Mouse (Mus musculus) liver, embryonic 15.5 days (tissue): ENCODE data around the gene Dnajb2. TPM values are rescaled to one million over a fixed set of nuclear protein-coding genes. Genes with fewer than 3 reads are reported as not detected.
A peak's percentile ranks its signal among the peaks of the same experiment; 100 is the strongest.

Experiments used
- ATAC-seq: fragments of 200-750 bp; cut with Nextera tagmentation; 2 replicates; pipeline ENCODE4 v1.8.0; 2017; ENCODE audit warnings: moderate number of reproducible peaks, mild to moderate bottlenecking, moderate library complexity; ENCODE audit not compliant: insufficient read depth
- H3K27ac ChIP-seq: fragments of 300-500 bp; sonication (generic); replicated peaks from 2 replicates; pipeline ENCODE4 v1.5.1; 2015; ENCODE audit warnings: mild to moderate bottlenecking, inconsistent platforms
- H3K27me3 ChIP-seq: fragments of 300-500 bp; sonication (generic); 2 replicates; pipeline ENCODE4 v1.6.1; 2015; ENCODE audit warnings: mild to moderate bottlenecking, inconsistent platforms
- H3K36me3 ChIP-seq: fragments of 300-500 bp; sonication (generic); replicated peaks from 2 replicates; pipeline ENCODE4 v1.6.1; 2015; ENCODE audit warnings: moderate library complexity, mild to moderate bottlenecking, inconsistent platforms
- H3K4me1 ChIP-seq: fragments of 300-500 bp; sonication (generic); replicated peaks from 2 replicates; pipeline ENCODE4 v1.6.1; 2015; ENCODE audit warnings: inconsistent platforms
- H3K4me2 ChIP-seq: fragments of 300-500 bp; sonication (generic); 2 replicates; pipeline ENCODE4 v1.6.1; 2015; ENCODE audit warnings: moderate library complexity, mild to moderate bottlenecking, inconsistent platforms
- H3K4me3 ChIP-seq: fragments of 300-500 bp; sonication (generic); replicated peaks from 2 replicates; pipeline ENCODE4 v1.5.1; 2015; ENCODE audit warnings: mild to moderate bottlenecking, inconsistent platforms
- H3K9ac ChIP-seq: fragments of 300-500 bp; sonication (generic); 2 replicates; pipeline ENCODE4 v1.6.1; 2015; ENCODE audit warnings: moderate library complexity, mild to moderate bottlenecking, inconsistent platforms
- H3K9me3 ChIP-seq: fragments of 300-500 bp; sonication (generic); replicated peaks from 2 replicates; pipeline ENCODE4 v1.6.1; 2016; ENCODE audit warnings: inconsistent platforms
- WGBS: fragments of 180-500 bp; shearing (Covaris S2); methylation state at CpG from one replicate; pipeline ENCODE4 v1.1.7; 2015; ENCODE audit warnings: mixed read lengths; ENCODE audit not compliant: insufficient replicate concordance; 5-methylcytosine and 5-hydroxymethylcytosine counted together
- polyA plus RNA-seq: library from polyadenylated mRNA; unstranded; fragments of >200 nt; fragmentation: Nextera tagmentation; extraction: Ambion mirVana; gene quantifications from 2 replicates; pipeline ENCODE4 v1.2.1, GENCODE M21; 2015

The Dnajb2 gene
- polyA plus RNA-seq, 1 experiment from 2014 or later = 28.9 TPM

DNA sequence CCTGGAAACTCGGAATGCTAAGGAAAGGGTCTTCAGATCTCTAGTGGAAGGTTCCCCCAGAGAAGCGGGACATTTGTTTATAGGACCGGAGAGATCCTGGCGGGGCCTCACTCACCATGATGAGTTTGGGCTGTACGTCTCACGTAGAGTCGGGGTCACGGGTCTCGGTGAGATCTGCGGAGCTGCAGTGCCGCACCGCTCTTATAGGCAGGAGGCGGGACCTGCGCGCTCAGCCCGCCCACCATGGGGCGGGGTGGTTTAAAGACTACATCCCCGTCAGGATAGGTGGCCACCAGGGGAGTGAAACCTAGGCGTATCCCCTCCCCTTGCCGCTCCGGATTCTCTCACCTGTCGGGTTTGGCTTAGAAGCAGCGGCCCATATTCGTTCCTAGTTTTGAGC, 17.1 kb upstream of the Dnajb2 start:
- H3K4me3 ChIP-seq = peak overlapping the region; percentile 80
- peaks cover 26% of the 10 kb centered on the region for H3K27me3 ChIP-seq
- H3K9ac ChIP-seq = peak overlapping the region; percentile 93
- under 1% methylated on average over 24 of the region's 24 CpGs for WGBS
- peak overlapping the region; percentile 99 for H3K4me2 ChIP-seq
- no peaks in the 10 kb centered on the region for H3K9me3 ChIP-seq
- H3K27ac ChIP-seq = peak overlapping the region; percentile 95
- peaks cover 55% of the 10 kb centered on the region for H3K4me1 ChIP-seq
- peak; percentile 84 for ATAC-seq
- H3K36me3 ChIP-seq = peaks cover 32% of the 10 kb centered on the region

DNA sequence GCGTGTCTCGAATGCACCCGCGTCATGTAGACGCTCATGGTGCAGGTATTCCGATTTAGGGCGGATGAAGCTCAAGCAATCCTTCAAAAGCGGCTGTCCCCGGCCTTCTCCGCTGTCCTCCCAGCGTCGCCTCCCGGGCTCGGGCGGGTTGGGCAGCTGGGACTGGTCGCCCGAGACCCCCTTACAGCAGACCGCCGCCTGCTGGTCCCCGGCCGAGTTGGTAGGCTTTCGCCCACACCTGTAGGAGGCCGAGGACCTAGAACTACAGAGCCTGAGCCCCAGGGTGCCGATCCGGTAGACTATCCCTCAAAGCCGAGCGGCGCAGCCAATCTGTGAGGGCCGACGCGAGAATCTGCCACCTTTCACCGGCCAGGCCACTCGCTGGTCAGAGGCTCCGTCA, 16.7 kb upstream of the Dnajb2 start, which contains the start of gene Tuba4a:
Tuba4a (minus strand) TSS at position 335 of the 400 bp plus-strand sequence.
- ATAC-seq = peak; percentile 5
- WGBS = 4% methylated on average over 34 of the region's 34 CpGs

DNA sequence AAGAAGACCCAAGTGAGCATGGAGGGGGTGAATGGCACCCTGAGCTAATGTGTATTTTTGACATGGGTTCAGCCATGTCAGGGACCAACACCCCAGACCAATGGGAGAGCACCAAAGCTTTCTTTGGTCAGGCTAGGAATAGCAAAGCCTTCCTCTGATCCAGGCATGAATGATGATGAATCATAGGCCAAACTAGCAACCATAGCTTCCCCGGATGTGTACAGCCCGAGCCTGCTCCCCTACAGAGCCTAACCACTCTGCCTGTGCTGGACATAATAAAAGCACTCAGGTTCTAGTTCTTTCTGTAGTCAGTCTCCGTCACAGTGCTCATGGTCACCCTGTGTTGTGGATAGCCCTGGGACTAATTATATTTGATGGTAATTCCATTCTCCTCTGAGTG, 14.7 kb upstream of the Dnajb2 start:
- Histone ChIP-seq H3K27ac (no peak overlapping the region), H3K27me3 (peaks cover 26% of the 10 kb centered on the region), H3K4me3 (no peak overlapping the region), H3K4me1 (peaks cover 43% of the 10 kb centered on the region), H3K9ac (no peak overlapping the region), H3K36me3 (peaks cover 7% of the 10 kb centered on the region), H3K4me2 (no peak overlapping the region), H3K9me3 (no peaks in the 10 kb centered on the region)
- no peak for ATAC-seq
- WGBS = 64% methylated on average over 3 of the region's 3 CpGs

More for the DNA sequence above, 16.7 kb upstream of the Dnajb2 start, which contains the start of gene Tuba4a:
- Histone ChIP-seq H3K27me3 (peaks cover 26% of the 10 kb centered on the region), H3K9ac (peak within 1 kb of the TSS; percentile 93), H3K4me3 (peak within 1 kb of the TSS; percentile 80), H3K9me3 (no peaks in the 10 kb centered on the region), H3K4me2 (peak within 1 kb of the TSS; percentile 99), H3K27ac (peak within 1 kb of the TSS; percentile 95), H3K36me3 (peaks cover 28% of the 10 kb centered on the region), H3K4me1 (peaks cover 51% of the 10 kb centered on the region)

DNA sequence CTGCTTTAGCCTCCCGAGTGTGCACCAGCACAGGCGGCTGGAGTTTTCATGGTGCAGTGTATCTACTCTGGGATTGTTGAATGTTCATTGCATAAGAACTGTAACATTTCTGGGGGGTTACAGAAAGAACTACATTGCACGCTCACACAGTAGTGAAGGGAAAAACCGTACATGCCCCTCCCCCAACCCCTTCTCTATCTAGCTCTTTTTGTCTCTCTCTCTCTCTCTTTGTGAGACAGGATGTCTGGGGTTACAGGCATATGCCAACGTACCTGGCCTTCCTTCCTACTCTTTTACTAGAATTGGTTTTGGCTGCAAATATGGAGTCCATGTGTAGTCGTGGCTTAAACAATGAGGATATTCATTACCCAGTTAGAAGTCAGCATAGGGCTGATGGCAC, 13.3 kb upstream of the Dnajb2 start:
- H3K4me1 ChIP-seq = peaks cover 41% of the 10 kb centered on the region
- H3K9me3 ChIP-seq = no peaks in the 10 kb centered on the region
- no peak overlapping the region for H3K9ac ChIP-seq
- WGBS = 53% methylated on average over 6 of the region's 6 CpGs
- no peak overlapping the region for H3K27ac ChIP-seq
- ATAC-seq = no peak
- H3K4me3 ChIP-seq = no peak overlapping the region
- no peaks in the 10 kb centered on the region for H3K36me3 ChIP-seq
- H3K27me3 ChIP-seq = peaks cover 26% of the 10 kb centered on the region
- no peak overlapping the region for H3K4me2 ChIP-seq

DNA sequence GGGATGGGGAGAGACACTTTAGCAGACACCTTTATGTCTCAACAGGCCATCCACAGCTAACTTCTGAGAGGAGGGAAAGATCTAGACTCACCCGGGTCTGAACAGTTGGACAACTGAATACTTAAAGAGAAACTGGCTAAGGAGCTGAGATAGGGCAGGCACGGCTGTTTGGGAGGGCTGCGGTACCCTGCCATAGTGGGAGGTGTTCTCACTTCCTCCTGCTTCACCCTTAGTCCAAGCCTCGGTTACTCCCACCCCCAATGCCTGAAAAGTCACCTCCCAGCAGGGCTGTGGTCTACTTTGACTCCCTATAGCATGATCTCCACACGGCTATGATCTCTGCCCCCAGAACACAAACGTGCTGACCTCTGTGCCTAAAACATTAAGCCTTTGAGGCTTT, 12.7 kb upstream of the Dnajb2 start:
- no peak for ATAC-seq
- Histone ChIP-seq H3K27me3 (peaks cover 26% of the 10 kb centered on the region), H3K9me3 (no peaks in the 10 kb centered on the region), H3K27ac (no peak overlapping the region), H3K4me1 (peaks cover 41% of the 10 kb centered on the region), H3K9ac (no peak overlapping the region), H3K4me2 (no peak overlapping the region), H3K4me3 (no peak overlapping the region), H3K36me3 (no peaks in the 10 kb centered on the region)
- 19% methylated on average over 6 of the region's 6 CpGs for WGBS

DNA sequence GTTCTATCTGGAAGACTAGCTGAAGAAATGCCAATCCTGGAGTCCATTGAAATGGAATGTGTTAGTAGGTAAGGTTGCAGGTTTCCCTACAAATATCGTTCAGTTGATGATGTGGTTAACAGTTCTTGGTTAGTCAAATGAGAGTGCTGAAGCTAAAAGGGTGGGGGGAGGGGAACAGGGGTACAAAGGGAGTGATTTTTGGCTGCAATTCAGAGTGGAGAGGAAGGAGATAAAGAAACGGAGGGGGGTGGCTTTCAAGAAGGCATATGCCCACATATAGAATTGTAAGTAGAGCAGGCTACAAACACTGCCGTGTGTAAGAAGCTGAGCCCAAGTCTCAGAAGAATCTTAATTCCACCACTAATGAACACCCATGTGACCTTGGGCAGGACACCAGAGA, 10.7 kb upstream of the Dnajb2 start:
- Histone ChIP-seq H3K27ac (no peak overlapping the region), H3K9ac (no peak overlapping the region; the same call in 1 of the 2 replicates), H3K36me3 (no peaks in the 10 kb centered on the region), H3K4me1 (peaks cover 49% of the 10 kb centered on the region), H3K4me2 (no peak overlapping the region), H3K27me3 (peaks cover 13% of the 10 kb centered on the region), H3K4me3 (no peak overlapping the region), H3K9me3 (no peaks in the 10 kb centered on the region)
- 22% methylated on average over 3 of the region's 3 CpGs for WGBS
- ATAC-seq = no peak

DNA sequence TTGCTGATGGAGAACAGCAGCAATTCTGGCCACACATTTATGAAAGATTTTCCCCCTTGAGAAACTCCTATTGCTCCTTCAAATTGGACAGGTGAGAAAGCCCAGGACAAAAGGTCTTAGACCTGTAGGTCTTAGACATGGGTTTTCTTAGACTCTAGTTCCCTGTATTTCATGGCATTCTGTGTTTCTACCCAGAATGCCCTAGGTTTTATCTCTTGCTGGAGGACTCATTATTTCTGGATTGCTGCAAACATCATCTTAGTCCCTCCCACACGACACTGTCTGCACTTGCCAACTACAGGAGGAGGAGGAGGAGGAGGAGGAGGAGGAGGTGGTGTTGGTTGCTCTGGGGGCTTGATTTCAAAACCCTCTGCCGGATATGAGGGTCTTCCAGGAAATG, 10.1 kb upstream of the Dnajb2 start:
- no peak overlapping the region for H3K9ac ChIP-seq
- H3K4me1 ChIP-seq = peaks cover 56% of the 10 kb centered on the region

DNA sequence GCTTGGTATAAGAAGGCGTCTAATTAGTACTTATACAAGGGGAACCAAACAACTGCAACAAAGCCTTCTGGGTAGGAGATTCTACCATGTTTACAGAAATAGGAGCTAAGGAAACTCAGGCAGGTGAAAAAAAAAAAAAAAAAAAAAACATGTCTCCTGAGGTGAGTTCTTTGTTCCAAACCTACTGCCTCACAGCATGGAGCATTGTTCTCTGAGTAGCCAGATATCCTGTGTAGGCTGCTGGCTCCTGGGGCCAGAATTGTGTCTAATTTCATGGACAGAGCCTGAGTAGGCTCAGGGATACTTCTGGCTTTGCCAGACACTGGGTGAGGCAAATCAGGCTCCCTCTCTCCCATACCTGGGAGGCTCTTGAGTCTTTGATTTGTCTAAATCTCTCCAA, 8.6 kb upstream of the Dnajb2 start:
- 73% methylated on average over 1 of the region's 1 CpGs for WGBS
- no peak overlapping the region for H3K27ac ChIP-seq
- no peak for ATAC-seq

More for the DNA sequence above, 10.1 kb upstream of the Dnajb2 start:
- no peak overlapping the region for H3K4me3 ChIP-seq
- no peak overlapping the region for H3K27ac ChIP-seq
- H3K36me3 ChIP-seq = no peaks in the 10 kb centered on the region
- H3K27me3 ChIP-seq = peaks cover 6% of the 10 kb centered on the region
- WGBS = 24% methylated on average over 2 of the region's 2 CpGs
- no peaks in the 10 kb centered on the region for H3K9me3 ChIP-seq
- no peak for ATAC-seq
- H3K4me2 ChIP-seq = no peak overlapping the region

DNA sequence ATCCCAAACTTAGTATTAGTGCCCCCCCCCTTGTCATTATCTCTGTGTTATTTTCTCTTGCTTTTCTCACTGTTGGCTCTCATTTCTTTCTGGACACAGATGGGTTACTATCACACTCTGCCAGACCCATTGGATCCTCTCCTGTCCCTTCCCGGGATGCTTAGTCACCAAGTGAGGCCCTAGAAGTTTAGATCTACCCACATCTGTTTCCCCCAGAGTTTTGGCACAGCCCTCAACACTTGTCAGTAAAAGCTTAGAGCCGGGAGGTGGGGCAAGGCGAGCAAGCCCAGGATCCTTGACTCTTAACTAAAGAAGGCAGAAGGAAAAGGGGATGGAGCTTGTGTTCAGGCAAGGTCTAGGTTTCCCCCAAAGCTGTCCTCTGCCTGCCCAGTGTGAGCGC, 7.0 kb upstream of the Dnajb2 start:
- peak overlapping the region; percentile 32 for H3K4me2 ChIP-seq
- 39% methylated on average over 4 of the region's 4 CpGs for WGBS

More for the DNA sequence above, 8.6 kb upstream of the Dnajb2 start:
- peaks cover 65% of the 10 kb centered on the region for H3K4me1 ChIP-seq
- H3K27me3 ChIP-seq = no peaks in the 10 kb centered on the region
- H3K4me3 ChIP-seq = no peak overlapping the region
- H3K4me2 ChIP-seq = no peak overlapping the region
- H3K9me3 ChIP-seq = no peaks in the 10 kb centered on the region
- H3K9ac ChIP-seq = no peak overlapping the region
- H3K36me3 ChIP-seq = no peaks in the 10 kb centered on the region

DNA sequence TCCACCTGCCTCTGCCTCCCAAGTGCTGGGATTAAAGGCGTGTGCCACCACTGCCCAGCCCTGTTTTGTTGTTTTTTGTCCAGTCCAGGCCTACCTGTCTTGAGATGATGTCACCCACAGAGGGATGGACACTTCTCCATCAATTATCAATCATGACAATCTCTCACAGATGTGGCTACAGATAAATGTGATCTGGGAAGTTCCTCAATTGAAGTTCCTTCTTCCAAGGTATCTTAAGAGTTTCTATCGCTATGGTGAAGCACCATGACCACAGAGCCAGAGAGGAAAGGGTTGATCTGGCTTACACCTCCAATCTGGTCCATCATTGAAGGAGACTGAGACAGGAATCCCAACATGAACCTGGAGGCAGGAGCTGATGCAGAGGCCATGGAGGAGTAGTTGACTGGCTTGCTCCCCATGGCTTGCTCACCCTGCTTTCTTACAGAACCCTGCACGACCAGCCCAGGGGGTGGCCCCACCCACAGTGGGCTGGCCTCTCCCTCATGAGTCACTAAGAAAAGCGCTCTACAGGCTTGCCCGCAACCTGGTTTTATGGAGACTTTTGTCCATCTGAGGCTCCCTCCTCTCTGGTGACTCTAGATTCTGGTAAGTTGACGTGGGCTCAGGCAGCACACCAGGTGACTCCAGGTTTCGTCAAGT, 5.7 kb upstream of the Dnajb2 start:
- H3K4me1 ChIP-seq = peaks cover 76% of the 10 kb centered on the region
- no peak overlapping the region for H3K9ac ChIP-seq
- H3K27ac ChIP-seq = 0 out of 2 replicates have a peak overlapping the region, but pooled peaks have one; percentile 0
- no peak for ATAC-seq
- WGBS = 39% methylated on average over 7 of the region's 7 CpGs
- H3K4me2 ChIP-seq = no peak overlapping the region
- no peaks in the 10 kb centered on the region for H3K36me3 ChIP-seq
- no peak overlapping the region for H3K4me3 ChIP-seq
- H3K9me3 ChIP-seq = no peaks in the 10 kb centered on the region
- no peaks in the 10 kb centered on the region; the same call in 1 of the 2 replicates for H3K27me3 ChIP-seq

More for the DNA sequence above, 7.0 kb upstream of the Dnajb2 start:
- no peaks in the 10 kb centered on the region for H3K36me3 ChIP-seq
- peak; percentile 85 for ATAC-seq
- H3K4me1 ChIP-seq = peaks cover 67% of the 10 kb centered on the region
- no peak overlapping the region for H3K4me3 ChIP-seq
- no peak overlapping the region for H3K9ac ChIP-seq
- H3K9me3 ChIP-seq = no peaks in the 10 kb centered on the region
- no peaks in the 10 kb centered on the region; the same call in 1 of the 2 replicates for H3K27me3 ChIP-seq
- peak overlapping the region; percentile 75 for H3K27ac ChIP-seq

DNA sequence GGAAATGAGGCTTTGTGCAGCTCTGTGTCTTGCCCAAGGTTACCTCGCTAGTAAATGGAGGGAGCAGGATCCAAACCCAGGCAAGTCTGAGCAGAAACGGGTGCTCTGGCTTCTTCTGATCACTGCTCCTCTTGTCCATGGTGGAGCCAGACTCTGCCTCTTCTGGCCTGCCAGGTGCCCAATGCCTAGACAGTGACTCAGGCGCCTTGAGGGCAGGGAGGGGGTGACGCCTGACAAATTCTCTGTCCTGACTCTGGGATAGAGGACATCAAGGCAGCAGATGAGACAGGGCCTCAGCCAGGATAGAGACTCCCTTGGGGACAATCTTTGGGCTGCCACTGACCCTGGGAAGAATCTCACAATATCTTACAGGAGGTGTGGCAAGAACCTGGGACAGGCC, 5.0 kb upstream of the Dnajb2 start:
- no peak for ATAC-seq
- Histone ChIP-seq H3K9me3 (no peaks in the 10 kb centered on the region), H3K4me2 (no peak overlapping the region), H3K4me3 (no peak overlapping the region), H3K36me3 (no peaks in the 10 kb centered on the region), H3K27me3 (no peaks in the 10 kb centered on the region; the same call in 1 of the 2 replicates), H3K9ac (no peak overlapping the region), H3K27ac (0 out of 2 replicates have a peak overlapping the region, but pooled peaks have one; percentile 38), H3K4me1 (peaks cover 77% of the 10 kb centered on the region)
- WGBS = 63% methylated on average over 4 of the region's 4 CpGs
